Mouse (Mus musculus): ENCODE results near the gene 4933405L10Rik. TPM values are rescaled to one million over a fixed set of nuclear protein-coding genes. Genes with fewer than 3 reads are reported as not detected.

The 4933405L10Rik gene
- total RNA-seq, 2 experiments from 2014 or later: not detected

DNA sequence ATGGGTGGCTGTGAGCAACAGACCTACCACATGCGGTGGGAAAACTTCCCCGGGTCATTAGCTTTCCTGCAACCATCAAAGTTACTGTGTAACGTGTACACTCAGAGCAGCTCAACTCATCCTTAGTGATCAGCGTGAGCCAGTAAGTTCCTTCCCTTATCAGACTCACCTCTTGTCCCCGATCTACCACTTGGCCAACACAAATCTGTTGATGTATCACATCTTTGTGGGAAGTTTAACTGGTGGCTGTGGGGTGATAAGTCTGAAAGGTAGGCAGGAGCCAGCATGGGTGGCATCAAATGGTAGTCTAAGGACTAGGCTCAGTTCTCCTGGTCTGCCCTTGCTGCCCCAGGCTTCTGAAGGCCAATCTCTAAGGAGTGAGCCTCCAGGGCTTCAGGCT, 24.7 kb downstream of the 4933405L10Rik start:
- intact Hi-C loops (cut with DNase I; ENCODE audit: low total_unique reads): no loop called here
- no peak for DNase-seq

- intact Hi-C loops (cut with DNase I; ENCODE audit: low total_unique reads): no loop called here
- DNase-seq: peak; percentile 6
Observed at GRCm38 (mm10) chr8:105739216-105739615, 31.8 kb downstream of the 4933405L10Rik start.

DNA sequence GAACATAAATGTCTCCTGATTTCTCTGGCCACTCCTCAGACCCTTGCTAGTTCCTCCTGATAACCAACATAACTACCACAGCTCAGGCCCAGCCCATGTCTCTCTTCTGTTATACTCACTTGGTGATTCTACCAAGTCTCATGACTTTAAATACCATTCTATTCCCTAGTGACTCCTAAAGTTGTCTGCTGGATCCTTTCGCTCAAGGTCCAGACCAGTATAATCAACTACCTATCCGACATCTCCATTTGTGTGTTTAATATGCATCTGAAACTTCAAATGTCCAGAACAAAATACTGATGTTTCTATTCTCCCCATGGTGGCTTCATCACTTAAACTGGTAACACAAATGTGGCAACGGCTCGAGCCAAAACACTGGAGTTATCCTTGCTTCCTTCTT, 35.8 kb downstream of the 4933405L10Rik start:
- intact Hi-C loops (cut with DNase I; ENCODE audit: low total_unique reads): no loop called here
- no peak for DNase-seq

- intact Hi-C loops (cut with DNase I; ENCODE audit: low total_unique reads): no loop called here
- DNase-seq: peak; percentile 58
Observed at GRCm38 (mm10) chr8:105750606-105751005, 43.2 kb downstream of the 4933405L10Rik start.

- DNase-seq: no peak
- intact Hi-C loops (cut with DNase I; ENCODE audit: low total_unique reads): no loop called here
Observed at GRCm38 (mm10) chr8:105753916-105754315, 46.5 kb downstream of the 4933405L10Rik start.

GRCm38 (mm10) chr8:105754688-105755087, 47.2 kb downstream of the 4933405L10Rik start:
- intact Hi-C loops (cut with DNase I; ENCODE audit: low total_unique reads): no loop called here
- no peak for DNase-seq

GRCm38 (mm10) chr8:105757796-105758276, 50.4 kb downstream of the 4933405L10Rik start:
- intact Hi-C loops (cut with DNase I; ENCODE audit: low total_unique reads): no loop called here
- no peak for DNase-seq

DNA sequence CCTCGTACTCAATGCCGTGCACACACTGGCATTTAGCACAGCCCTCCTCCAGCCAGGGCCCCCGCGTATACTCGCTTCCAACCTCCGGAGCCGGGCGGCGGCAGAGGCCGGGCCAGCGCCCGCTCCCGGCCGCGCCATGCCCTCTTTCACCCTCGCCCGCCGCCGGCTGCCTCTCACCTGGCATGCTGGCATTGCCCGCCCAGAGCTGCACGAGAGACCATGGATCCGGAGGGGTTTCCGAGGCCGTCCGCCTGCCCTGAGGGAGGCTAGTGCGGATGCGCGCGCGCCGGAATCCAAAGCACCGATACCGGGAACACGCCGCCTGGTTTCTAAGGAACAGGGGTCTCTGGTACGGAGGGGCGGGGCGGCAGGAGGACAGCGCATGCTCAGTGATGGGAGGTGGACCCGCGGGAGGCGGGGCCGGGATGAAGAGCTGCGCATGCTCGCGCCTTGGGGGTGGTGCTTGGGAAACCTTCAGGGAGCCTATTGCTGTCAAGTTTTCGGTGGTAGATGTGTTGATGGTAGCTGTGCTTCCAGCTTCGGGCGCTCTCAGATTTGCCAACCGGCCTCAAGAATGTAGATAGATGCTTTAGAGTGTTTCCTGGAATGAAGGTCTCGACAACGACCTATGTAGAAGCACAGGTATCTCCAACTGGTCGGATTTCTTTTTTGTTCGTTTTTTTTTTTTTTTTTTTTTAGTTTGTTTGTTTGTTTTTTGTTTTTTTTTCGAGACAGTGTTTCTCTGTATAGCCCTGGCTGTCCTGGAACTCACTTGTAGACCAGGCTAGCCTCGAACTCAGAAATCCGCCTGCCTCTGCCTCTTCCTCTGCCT, 51.0 kb downstream of the 4933405L10Rik start, which contains the start of gene Gfod2:
Gfod2 (minus strand) TSS at position 388 of the 832 bp plus-strand sequence.
- intact Hi-C loops (cut with DNase I; ENCODE audit: low total_unique reads): no loop called here

More for the DNA sequence above, 51.0 kb downstream of the 4933405L10Rik start, which contains the start of gene Gfod2:
- DNase-seq: peak; percentile 97

Other genes starting within 250 kb of the 4933405L10Rik start
- 100 to 1,000 TPM; 191 to 254 TPM for gene Tppp3, start 236.1 kb upstream of the 4933405L10Rik start, total RNA-seq (2021)
- gene Zdhhc1, start 210.8 kb upstream of the 4933405L10Rik start, total RNA-seq (2021): 10 to 100 TPM; 10.1 to 11.2 TPM
- 1 to 10 TPM; 1.9 to 2.1 TPM for gene Hsd11b2, start 188.9 kb upstream of the 4933405L10Rik start, total RNA-seq (2021)
- gene Atp6v0d1, start 141.6 kb upstream of the 4933405L10Rik start, total RNA-seq (2021): 10 to 100 TPM; 43.2 to 44.7 TPM
- 10 to 100 TPM; 18.9 to 20.6 TPM for gene Ripor1, start 102.4 kb upstream of the 4933405L10Rik start, total RNA-seq (2021)
- 10 to 100 TPM; 34.5 TPM for gene Ctcf, start 71.1 kb upstream of the 4933405L10Rik start, total RNA-seq (2021)
- gene Agrp, start 70.3 kb upstream of the 4933405L10Rik start, total RNA-seq (2021): 1 to 10 TPM in 1 of 2 experiments, under 1 TPM in 1; 0.73 to 1.7 TPM
- gene Carmil2, start 21.4 kb upstream of the 4933405L10Rik start, total RNA-seq (2021): under 1 TPM; 0.18 to 0.35 TPM
- 10 to 100 TPM in 1 of 2 experiments, 1 to 10 TPM in 1; 9.2 to 10.3 TPM for gene Acd, start 6.6 kb upstream of the 4933405L10Rik start, total RNA-seq (2021)
- gene Pard6a, start 6.5 kb upstream of the 4933405L10Rik start, total RNA-seq (2021): 1 to 10 TPM; 5.2 to 7.0 TPM
- 1 to 10 TPM; 1.6 to 1.7 TPM for gene Enkd1, start 555 bp downstream of the 4933405L10Rik start, total RNA-seq (2021)
- gene Gfod2, start 51.0 kb downstream of the 4933405L10Rik start, total RNA-seq (2021): 1 to 10 TPM; 7.8 to 7.9 TPM
- gene Ranbp10, start 119.7 kb downstream of the 4933405L10Rik start, total RNA-seq (2021): 10 to 100 TPM; 20.1 to 20.2 TPM
- gene Tsnaxip1, start 120.1 kb downstream of the 4933405L10Rik start, total RNA-seq (2021): not detected
- 1 to 10 TPM; 1.9 to 3.9 TPM for gene Cenpt, start 145.6 kb downstream of the 4933405L10Rik start, total RNA-seq (2021)
- gene Thap11, start 147.5 kb downstream of the 4933405L10Rik start, total RNA-seq (2021): 10 to 100 TPM; 19.6 to 22.7 TPM
- gene Nutf2, start 152.9 kb downstream of the 4933405L10Rik start, total RNA-seq (2021): 10 to 100 TPM; 63.8 to 66.0 TPM
- 10 to 100 TPM; 21.1 to 21.5 TPM for gene Edc4, start 173.2 kb downstream of the 4933405L10Rik start, total RNA-seq (2021)
- under 1 TPM in 1 of 2 experiments, not detected in 1; 0.69 TPM for gene Nrn1l, start 185.9 kb downstream of the 4933405L10Rik start, total RNA-seq (2021)
- gene Pskh1, start 192.8 kb downstream of the 4933405L10Rik start, total RNA-seq (2021): 10 to 100 TPM; 12.8 to 13.8 TPM
- gene Ctrl, start 226.2 kb downstream of the 4933405L10Rik start, total RNA-seq (2021): not detected
- gene Psmb10, start 230.8 kb downstream of the 4933405L10Rik start, total RNA-seq (2021): 10 to 100 TPM; 19.3 to 20.9 TPM
- under 1 TPM; 0.21 to 0.29 TPM for gene Lcat, start 235.7 kb downstream of the 4933405L10Rik start, total RNA-seq (2021)

Measured in gastrocnemius, postnatal 14 days (tissue).